Mouse (Mus musculus) stomach, embryonic 16.5 days (tissue): ENCODE data around the gene Mmp7. TPM values are rescaled to one million over a fixed set of nuclear protein-coding genes. Genes with fewer than 3 reads are reported as not detected.
A peak's percentile ranks its signal among the peaks of the same experiment; 100 is the strongest.

Source experiments
- ATAC-seq: fragments of 200-750 bp; cut with Nextera tagmentation; 2 replicates; pipeline ENCODE4 v1.8.0; 2017; ENCODE audit warnings: moderate number of reproducible peaks, moderate TSS enrichment; ENCODE audit not compliant: insufficient read depth, low FRiP score
- H3K27ac ChIP-seq: fragments of 300-500 bp; sonication (generic); 2 replicates; pipeline ENCODE4 v1.5.1; 2014; ENCODE audit warnings: low read length
- H3K27me3 ChIP-seq: fragments of 300-500 bp; sonication (generic); 2 replicates; pipeline ENCODE4 v1.6.1; 2014; ENCODE audit warnings: low read length, control low read depth, mixed read lengths; ENCODE audit not compliant: control insufficient read depth, insufficient read depth
- H3K36me3 ChIP-seq: fragments of 300-500 bp; sonication (generic); 2 replicates; pipeline ENCODE4 v1.6.1; 2014; ENCODE audit warnings: low read length; ENCODE audit not compliant: control insufficient read depth, insufficient read depth
- H3K4me1 ChIP-seq: fragments of 300-500 bp; sonication (generic); 2 replicates; pipeline ENCODE4 v1.6.1; 2014; ENCODE audit warnings: low read length, control low read depth, mixed read lengths; ENCODE audit not compliant: control insufficient read depth, insufficient read depth
- H3K4me2 ChIP-seq: fragments of 300-500 bp; sonication (generic); 2 replicates; pipeline ENCODE4 v1.6.1; 2014; ENCODE audit warnings: low read depth, low read length, mixed read lengths
- H3K4me3 ChIP-seq: fragments of 300-500 bp; sonication (generic); replicated peaks from 2 replicates; pipeline ENCODE4 v1.5.1; 2014; ENCODE audit warnings: mild to moderate bottlenecking, low read length
- H3K9ac ChIP-seq: fragments of 300-500 bp; sonication (generic); 2 replicates; pipeline ENCODE4 v1.6.1; 2014; ENCODE audit warnings: low read length
- H3K9me3 ChIP-seq: fragments of 300-500 bp; sonication (generic); replicated peaks from 2 replicates; pipeline ENCODE4 v1.6.1; 2016; ENCODE audit warnings: low read length, control low read depth; ENCODE audit not compliant: control insufficient read depth
- WGBS: fragments of 180-500 bp; shearing (Covaris S2); extraction: QIAGEN DNeasy Blood & Tissue Kit; methylation state at CpG from one replicate; pipeline ENCODE4 v1.1.7; 2014; 5-methylcytosine and 5-hydroxymethylcytosine counted together
- polyA plus RNA-seq: library from polyadenylated mRNA; unstranded; fragments of >200 nt; fragmentation: Nextera tagmentation; extraction: Ambion mirVana; gene quantifications from 2 replicates; pipeline ENCODE4 v1.2.1, GENCODE M21; 2015

Gene Mmp7
- polyA plus RNA-seq, 1 experiment from 2014 or later: 0.71 TPM

GRCm38 (mm10) chr9:7678154-7678837 is 13.6 kb upstream of the Mmp7 start:
- Histone ChIP-seq H3K4me2 (no peak overlapping the region), H3K4me1 (no peaks in the 10 kb centered on the region), H3K4me3 (no peak overlapping the region), H3K9ac (no peak overlapping the region), H3K27ac (no peak overlapping the region), H3K36me3 (no peaks in the 10 kb centered on the region), H3K9me3 (no peaks in the 10 kb centered on the region), H3K27me3 (no peaks in the 10 kb centered on the region)
- no peak for ATAC-seq
- 74% methylated on average over 2 of the region's 2 CpGs for WGBS

- Histone ChIP-seq H3K9me3 (no peaks in the 10 kb centered on the region), H3K4me2 (no peak overlapping the region), H3K9ac (no peak overlapping the region), H3K36me3 (no peaks in the 10 kb centered on the region), H3K27ac (no peak overlapping the region), H3K27me3 (no peaks in the 10 kb centered on the region), H3K4me3 (no peak overlapping the region), H3K4me1 (no peaks in the 10 kb centered on the region)
- WGBS: 63% methylated on average over 9 of the region's 9 CpGs
- ATAC-seq: no peak
These were observed 9.7 kb upstream of the Mmp7 start for GRCm38 (mm10) chr9:7682081-7682618.

- Histone ChIP-seq H3K27ac (no peak overlapping the region), H3K27me3 (no peaks in the 10 kb centered on the region), H3K4me1 (no peaks in the 10 kb centered on the region), H3K9me3 (no peaks in the 10 kb centered on the region), H3K4me3 (no peak overlapping the region), H3K4me2 (no peak overlapping the region), H3K9ac (no peak overlapping the region), H3K36me3 (no peaks in the 10 kb centered on the region)
- 72% methylated on average over 2 of the region's 2 CpGs for WGBS
- no peak for ATAC-seq
These were observed 5.9 kb upstream of the Mmp7 start for GRCm38 (mm10) chr9:7686024-7686423.

- 40% methylated on average over 6 of the region's 6 CpGs for WGBS
- Histone ChIP-seq H3K36me3 (no peaks in the 10 kb centered on the region), H3K27me3 (no peaks in the 10 kb centered on the region), H3K9ac (no peak overlapping the region), H3K9me3 (no peaks in the 10 kb centered on the region), H3K4me2 (no peak overlapping the region), H3K4me1 (no peaks in the 10 kb centered on the region), H3K27ac (no peak overlapping the region), H3K4me3 (no peak overlapping the region)
- ATAC-seq: 0 out of 2 replicates have a peak, but pooled peaks have one; percentile 47
These were observed 2.1 kb upstream of the Mmp7 start for GRCm38 (mm10) chr9:7689799-7690198.

GRCm38 (mm10) chr9:7693961-7694360 is 2.1 kb downstream of the Mmp7 start:
- no peaks in the 10 kb centered on the region for H3K27me3 ChIP-seq
- no peaks in the 10 kb centered on the region for H3K9me3 ChIP-seq
- no peak for ATAC-seq
- H3K4me2 ChIP-seq: no peak overlapping the region
- H3K27ac ChIP-seq: no peak overlapping the region
- no peak overlapping the region for H3K9ac ChIP-seq
- H3K4me3 ChIP-seq: no peak overlapping the region
- 90% methylated on average over 3 of the region's 3 CpGs for WGBS
- no peaks in the 10 kb centered on the region for H3K4me1 ChIP-seq
- H3K36me3 ChIP-seq: no peaks in the 10 kb centered on the region

GRCm38 (mm10) chr9:7695646-7696045 is 3.8 kb downstream of the Mmp7 start:
- 78% methylated on average over 3 of the region's 3 CpGs for WGBS

GRCm38 (mm10) chr9:7708698-7709097 is 16.8 kb downstream of the Mmp7 start:
- Histone ChIP-seq H3K4me1 (no peaks in the 10 kb centered on the region), H3K9me3 (no peaks in the 10 kb centered on the region), H3K27ac (no peak overlapping the region), H3K36me3 (no peaks in the 10 kb centered on the region), H3K27me3 (no peaks in the 10 kb centered on the region), H3K9ac (no peak overlapping the region), H3K4me2 (no peak overlapping the region), H3K4me3 (no peak overlapping the region)
- no peak for ATAC-seq
- 66% methylated on average over 6 of the region's 6 CpGs for WGBS

More at GRCm38 (mm10) chr9:7695646-7696045, 3.8 kb downstream of the Mmp7 start:
- Histone ChIP-seq H3K4me3 (no peak overlapping the region), H3K36me3 (no peaks in the 10 kb centered on the region), H3K27ac (no peak overlapping the region), H3K9me3 (no peaks in the 10 kb centered on the region), H3K4me2 (no peak overlapping the region), H3K4me1 (no peaks in the 10 kb centered on the region), H3K27me3 (no peaks in the 10 kb centered on the region), H3K9ac (no peak overlapping the region)
- no peak for ATAC-seq

GRCm38 (mm10) chr9:7711196-7711595 is 19.3 kb downstream of the Mmp7 start:
- no peak overlapping the region for H3K4me2 ChIP-seq
- H3K36me3 ChIP-seq: no peaks in the 10 kb centered on the region
- no peak for ATAC-seq
- WGBS: 79% methylated on average over 4 of the region's 4 CpGs
- H3K4me3 ChIP-seq: no peak overlapping the region
- no peaks in the 10 kb centered on the region for H3K9me3 ChIP-seq
- H3K4me1 ChIP-seq: no peaks in the 10 kb centered on the region
- no peak overlapping the region for H3K27ac ChIP-seq
- no peaks in the 10 kb centered on the region for H3K27me3 ChIP-seq
- H3K9ac ChIP-seq: no peak overlapping the region

GRCm38 (mm10) chr9:7714062-7714907 is 22.4 kb downstream of the Mmp7 start:
- ATAC-seq: no peak
- no peak overlapping the region for H3K9ac ChIP-seq
- H3K36me3 ChIP-seq: no peaks in the 10 kb centered on the region
- no peak overlapping the region for H3K27ac ChIP-seq
- no peaks in the 10 kb centered on the region for H3K27me3 ChIP-seq
- H3K4me3 ChIP-seq: no peak overlapping the region
- WGBS: 27% methylated on average over 4 of the region's 4 CpGs
- no peak overlapping the region for H3K4me2 ChIP-seq
- no peaks in the 10 kb centered on the region for H3K9me3 ChIP-seq
- no peaks in the 10 kb centered on the region for H3K4me1 ChIP-seq
